Mouse (Mus musculus) myocyte (in vitro differentiated cells): ENCODE results near the gene Eml1. TPM values are rescaled to one million over a fixed set of nuclear protein-coding genes. Genes with fewer than 3 reads are reported as not detected.
A peak's percentile ranks its signal among the peaks of the same experiment; 100 is the strongest.

Experiments
- H3K27me3 ChIP-seq: one replicate; pipeline ENCODE4 v1.6.1; 2011; ENCODE audit not compliant: control insufficient read depth, insufficient read depth, insufficient read length
- H3K36me3 ChIP-seq: one replicate; pipeline ENCODE4 v1.6.1; 2011; ENCODE audit not compliant: control insufficient read depth, insufficient read depth
- H3K4me2 ChIP-seq: one replicate; pipeline ENCODE4 v1.6.1; 2011; ENCODE audit warnings: low read depth, control low read depth
- H3K4me3 ChIP-seq: one replicate; pipeline ENCODE4 v1.5.1; 2011; ENCODE audit warnings: mild to moderate bottlenecking, control low read depth, moderate library complexity
- H3K79me2 ChIP-seq: one replicate; pipeline ENCODE4 v1.6.1; 2011; ENCODE audit not compliant: control insufficient read depth, insufficient read depth
- H3ac ChIP-seq: one replicate; pipeline ENCODE4 v1.6.1; 2011; ENCODE audit not compliant: control insufficient read depth, insufficient read length
- CEBPB ChIP-seq: IDR thresholded peaks from 2 replicates; pipeline ENCODE4 v1.6.1; 2011; ENCODE audit warnings: mild to moderate bottlenecking, moderate library complexity; ENCODE audit not compliant: poor library complexity, insufficient read depth, severe bottlenecking
- E2F4 ChIP-seq: IDR thresholded peaks from one replicate; pipeline ENCODE4 v1.6.1; 2011; ENCODE audit warnings: mild to moderate bottlenecking, control low read depth, moderate library complexity; ENCODE audit not compliant: insufficient read depth
- MAX ChIP-seq: IDR thresholded peaks from one replicate; pipeline ENCODE4 v1.6.1; 2011; ENCODE audit warnings: low read depth, mild to moderate bottlenecking, control low read depth
- MYOD1 ChIP-seq, 3 experiments: IDR thresholded peaks; one replicate each; pipeline ENCODE4 v1.6.1; 2011; ENCODE audit warnings: control low read depth in 2 of 3, low read depth in 2 of 3, mild to moderate bottlenecking in 2 of 3, moderate library complexity in 1 of 3; ENCODE audit not compliant: insufficient read length in 2 of 3, control insufficient read depth in 1 of 3
- MYOG ChIP-seq, 3 experiments: IDR thresholded peaks; one replicate each; pipeline ENCODE4 v1.6.1; 2011; ENCODE audit warnings: control low read depth in 2 of 3, low read depth in 2 of 3, mild to moderate bottlenecking in 2 of 3; ENCODE audit not compliant: insufficient read length in 2 of 3, control insufficient read depth in 1 of 3, insufficient read depth in 1 of 3
- POLR2A ChIP-seq: IDR thresholded peaks from one replicate; pipeline ENCODE4 v1.6.1; 2011; ENCODE audit warnings: low read depth, mild to moderate bottlenecking, control low read depth, moderate library complexity; ENCODE audit not compliant: insufficient read length
- REST ChIP-seq: IDR thresholded peaks from one replicate; pipeline ENCODE4 v1.6.1; 2011; ENCODE audit warnings: mild to moderate bottlenecking, control low read depth, moderate library complexity; ENCODE audit not compliant: insufficient read depth, insufficient read length
- SRF ChIP-seq: IDR thresholded peaks from one replicate; pipeline ENCODE4 v1.6.1; 2011; ENCODE audit warnings: low read depth; ENCODE audit not compliant: control insufficient read depth, insufficient read length
- TCF3 ChIP-seq: IDR thresholded peaks from one replicate; pipeline ENCODE4 v1.6.1; 2011; ENCODE audit warnings: low read depth, control low read depth; ENCODE audit not compliant: insufficient read length
- USF1 ChIP-seq: IDR thresholded peaks from one replicate; pipeline ENCODE4 v1.6.1; 2011; ENCODE audit warnings: low read depth, mild to moderate bottlenecking, control low read depth, moderate library complexity
- polyA plus RNA-seq: library from polyadenylated mRNA; unstranded; fragments of >200 nt; fragmentation: generic; extraction: Trizol; gene quantifications from one replicate; pipeline ENCODE4 v1.2.1, GENCODE M21; 2012; ENCODE audit warnings: missing spikeins

Eml1 gene
- polyA plus RNA-seq, 1 experiment = 33.4 TPM

- no peak overlapping the region for H3K4me3 ChIP-seq
- no peaks in the 10 kb centered on the region for H3K79me2 ChIP-seq
- no peak overlapping the region for H3ac ChIP-seq
- H3K4me2 ChIP-seq = peak overlapping the region; percentile 8
- TF ChIP-seq MYOD1 (IDR thresholded peaks at IDR 0.05; ENCODE audit: control insufficient read depth in 1 of 3, insufficient read length in 2 of 3, low read depth in 2 of 3) (peak in 1 of 3 experiments; percentile 3), E2F4 (no peak), MAX (no peak), CEBPB (no peak)
- H3K36me3 ChIP-seq = no peaks in the 10 kb centered on the region
- H3K27me3 ChIP-seq = no peaks in the 10 kb centered on the region
These were observed 19.0 kb downstream of the Eml1 start for GRCm38 (mm10) chr12:108389718-108390117.

- no peak for TF ChIP-seq MAX
- peak in 1 of 3 experiments; percentile 35 for TF ChIP-seq MYOD1 (IDR thresholded peaks at IDR 0.05; ENCODE audit: control insufficient read depth in 1 of 3, insufficient read length in 2 of 3, low read depth in 2 of 3)
- TF ChIP-seq SRF = peak; percentile 6
- TF ChIP-seq CEBPB = no peak
- no peak for TF ChIP-seq MYOG (IDR thresholded peaks at IDR 0.05; ENCODE audit: control insufficient read depth in 1 of 3, insufficient read depth in 1 of 3, insufficient read length in 2 of 3, low read depth in 2 of 3)
- no peak for TF ChIP-seq POLR2A
- no peak for TF ChIP-seq USF1
- TF ChIP-seq REST = no peak
- H3K27me3 ChIP-seq = no peaks in the 10 kb centered on the region
- no peak overlapping the region for H3ac ChIP-seq
- H3K36me3 ChIP-seq = no peaks in the 10 kb centered on the region
- no peak overlapping the region for H3K4me3 ChIP-seq
- peak overlapping the region; percentile 79 for H3K4me2 ChIP-seq
- H3K79me2 ChIP-seq = no peaks in the 10 kb centered on the region
These were observed 21.7 kb downstream of the Eml1 start for GRCm38 (mm10) chr12:108392254-108393044.

GRCm38 (mm10) chr12:108393082-108393481 lies 22.3 kb downstream of the Eml1 start:
- Histone ChIP-seq H3K79me2 (no peaks in the 10 kb centered on the region), H3K36me3 (no peaks in the 10 kb centered on the region), H3ac (no peak overlapping the region), H3K4me3 (no peak overlapping the region), H3K27me3 (no peaks in the 10 kb centered on the region), H3K4me2 (peak overlapping the region; percentile 79)
- no peak for TF ChIP-seq TCF3
- no peak for TF ChIP-seq POLR2A
- TF ChIP-seq USF1 = no peak
- TF ChIP-seq SRF = no peak
- no peak for TF ChIP-seq MAX
- TF ChIP-seq CEBPB = no peak
- no peak for TF ChIP-seq E2F4
- TF ChIP-seq MYOG (IDR thresholded peaks at IDR 0.05; ENCODE audit: control insufficient read depth in 1 of 3, insufficient read depth in 1 of 3, insufficient read length in 2 of 3, low read depth in 2 of 3) = no peak
- TF ChIP-seq MYOD1 (IDR thresholded peaks at IDR 0.05; ENCODE audit: control insufficient read depth in 1 of 3, insufficient read length in 2 of 3, low read depth in 2 of 3) = no peak

- TF ChIP-seq MYOG (IDR thresholded peaks at IDR 0.05; ENCODE audit: control insufficient read depth in 1 of 3, insufficient read depth in 1 of 3, insufficient read length in 2 of 3, low read depth in 2 of 3) (peak in 1 of 3 experiments; percentile 82), TCF3 (peak; percentile 6), MAX (no peak), MYOD1 (IDR thresholded peaks at IDR 0.05; ENCODE audit: control insufficient read depth in 1 of 3, insufficient read length in 2 of 3, low read depth in 2 of 3) (peak in 2 of 3 experiments; percentile 15 to 62), POLR2A (peak; percentile 34)
- Histone ChIP-seq H3K79me2 (no peaks in the 10 kb centered on the region), H3ac (no peak overlapping the region), H3K36me3 (no peaks in the 10 kb centered on the region), H3K4me3 (no peak overlapping the region), H3K4me2 (peak overlapping the region; percentile 79), H3K27me3 (no peaks in the 10 kb centered on the region)
These were observed 22.9 kb downstream of the Eml1 start for GRCm38 (mm10) chr12:108393637-108394036.

- Histone ChIP-seq H3K79me2 (no peaks in the 10 kb centered on the region), H3ac (no peak overlapping the region)
These were observed 24.0 kb downstream of the Eml1 start for GRCm38 (mm10) chr12:108394534-108395284.

More at GRCm38 (mm10) chr12:108394534-108395284, 24.0 kb downstream of the Eml1 start:
- Histone ChIP-seq H3K4me2 (peak overlapping the region; percentile 77), H3K36me3 (no peaks in the 10 kb centered on the region), H3K4me3 (no peak overlapping the region), H3K27me3 (no peaks in the 10 kb centered on the region)
- TF ChIP-seq CEBPB (peak; percentile 97), SRF (no peak), USF1 (peak; percentile 75)
